Mouse (Mus musculus) liver, adult (tissue): ENCODE results near the gene Armcx4.

Experiments
- GATA4 ChIP-seq: IDR thresholded peaks from 2 replicates; pipeline ENCODE4 v1.6.1; 2014; ENCODE audit warnings: mild to moderate bottlenecking, low read length; ENCODE audit not compliant: insufficient replicate concordance

Gene Armcx4

DNA sequence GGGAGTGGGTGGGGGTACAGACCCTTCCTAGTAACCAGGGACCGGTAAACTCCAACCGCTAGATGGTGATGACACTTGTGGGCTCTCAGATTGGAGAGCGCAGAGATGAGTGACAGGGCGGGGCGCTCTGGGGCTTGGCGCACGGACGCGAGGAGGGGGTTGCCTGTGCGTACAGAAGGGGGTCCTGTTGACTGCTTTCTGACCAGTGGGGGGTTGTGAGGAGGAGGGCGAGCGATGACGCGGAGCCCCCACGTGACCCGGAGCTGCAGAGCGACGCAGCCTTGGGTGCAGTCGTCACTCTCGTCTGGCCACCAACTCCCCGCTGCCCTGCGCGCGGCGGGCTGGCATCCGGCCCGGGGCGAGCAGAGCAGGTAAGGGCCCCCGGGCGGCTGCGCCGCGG lies at the start of gene Armcx4:
Armcx4 (plus strand) TSS at position 253 of the 400 bp plus-strand sequence.
- TF ChIP-seq GATA4: no peak

DNA sequence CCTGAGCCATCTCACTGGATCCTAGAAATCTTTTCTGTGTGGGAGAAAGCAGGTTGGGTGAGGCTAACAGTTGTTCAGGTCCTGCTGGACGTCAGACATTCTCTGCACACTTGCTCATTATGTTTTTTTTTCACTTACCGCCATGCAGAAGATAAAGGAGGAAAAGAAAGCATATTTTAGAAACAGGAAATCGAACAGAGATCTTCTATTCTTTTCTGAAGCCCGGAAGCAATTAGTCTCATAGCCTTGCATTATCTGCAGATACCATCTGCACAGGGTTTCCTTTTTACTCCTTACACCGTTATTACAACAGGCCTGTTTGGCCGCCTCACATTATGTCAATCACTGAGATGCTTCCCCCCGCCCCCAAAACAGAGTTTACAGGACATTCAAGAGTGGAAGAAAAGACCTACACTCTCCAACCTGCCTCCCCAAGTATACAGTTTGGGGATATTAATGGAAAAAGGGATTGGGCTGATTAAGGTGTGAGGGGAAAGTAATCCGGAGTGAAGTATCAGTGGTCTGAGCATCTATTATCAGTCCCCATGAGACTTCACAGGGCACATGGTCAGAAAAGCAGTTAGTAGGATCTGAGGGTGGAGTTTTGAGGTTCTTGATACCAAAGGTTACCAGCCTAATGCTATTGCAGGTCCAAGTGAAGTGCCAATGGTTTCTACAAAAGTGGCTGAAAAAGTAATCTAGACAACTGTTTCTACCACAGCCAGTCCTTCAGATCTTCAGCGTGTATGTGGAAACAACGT lies 45.1 kb upstream of the Armcx4 start:
- TF ChIP-seq GATA4: peak; percentile 52; the same call in 1 of the 2 replicates

DNA sequence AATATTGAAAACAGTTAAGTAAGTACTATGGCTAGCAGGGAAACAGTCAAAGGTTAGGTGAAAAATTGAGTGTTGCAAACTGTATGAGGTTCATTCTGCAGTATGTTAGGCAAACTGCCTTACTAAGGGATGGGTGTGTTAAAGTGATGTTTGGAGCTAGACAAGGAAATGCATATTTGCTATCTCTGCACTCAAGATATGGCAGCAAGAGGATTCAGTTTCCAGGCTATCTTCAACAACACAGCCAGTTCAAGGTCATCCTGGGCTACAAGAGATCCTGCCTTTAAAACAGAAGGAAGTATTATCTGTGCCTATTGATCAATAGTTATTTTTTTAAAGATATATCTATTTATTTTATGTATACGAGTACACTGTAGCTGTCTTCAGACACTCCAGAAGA lies 40.0 kb upstream of the Armcx4 start:
- peak; percentile 43; the same call in 1 of the 2 replicates for TF ChIP-seq GATA4

DNA sequence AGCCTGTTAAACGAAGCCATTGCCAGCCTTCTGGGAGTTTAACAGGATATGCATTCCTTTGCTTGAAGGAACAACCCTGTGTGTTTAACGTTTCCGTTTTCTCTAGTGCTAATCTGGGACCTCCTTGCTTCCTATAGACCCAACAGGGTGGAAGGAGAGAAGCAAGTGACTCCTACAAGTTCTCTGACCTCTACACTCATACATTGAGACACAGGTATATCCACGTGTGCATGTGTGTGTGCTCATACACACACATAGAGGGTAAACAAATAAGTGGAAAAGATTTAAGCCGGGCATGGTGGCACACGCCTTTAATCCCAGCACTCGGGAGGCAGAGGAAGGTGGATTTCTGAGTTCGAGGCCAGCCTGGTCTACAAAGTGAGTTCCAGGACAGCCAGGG lies 38.9 kb upstream of the Armcx4 start:
- no peak for TF ChIP-seq GATA4

DNA sequence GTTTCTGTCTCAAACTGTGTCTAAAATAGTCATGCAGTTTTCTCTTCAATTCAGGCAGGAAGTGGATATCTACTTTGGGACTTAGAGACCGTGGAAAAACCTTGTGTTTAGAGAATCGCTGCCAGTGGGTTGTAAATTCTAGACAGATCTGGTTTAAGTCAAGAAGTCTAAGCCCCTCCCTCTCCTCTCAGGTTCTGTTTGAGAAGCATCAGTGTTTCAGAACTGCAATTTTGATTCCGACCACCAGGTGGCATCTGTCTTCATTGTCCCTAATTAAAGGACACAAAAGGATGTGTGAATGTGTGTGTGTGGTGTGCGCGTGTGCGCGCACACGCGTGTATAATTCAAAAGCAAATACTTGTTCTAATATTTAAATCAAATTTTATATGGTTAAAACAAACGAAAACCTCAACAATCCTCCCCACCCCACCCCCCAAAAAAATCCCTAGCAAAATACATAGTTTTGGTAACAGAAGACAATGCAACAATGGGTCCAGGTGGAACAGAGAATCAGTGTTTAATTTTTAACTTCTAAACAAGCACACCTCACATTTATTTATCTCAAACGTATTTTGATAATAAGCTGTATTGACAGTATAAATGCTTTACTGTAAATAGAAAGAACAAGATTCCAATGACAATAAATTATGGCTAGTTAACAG lies 38.2 kb upstream of the Armcx4 start:
- no peak for TF ChIP-seq GATA4

DNA sequence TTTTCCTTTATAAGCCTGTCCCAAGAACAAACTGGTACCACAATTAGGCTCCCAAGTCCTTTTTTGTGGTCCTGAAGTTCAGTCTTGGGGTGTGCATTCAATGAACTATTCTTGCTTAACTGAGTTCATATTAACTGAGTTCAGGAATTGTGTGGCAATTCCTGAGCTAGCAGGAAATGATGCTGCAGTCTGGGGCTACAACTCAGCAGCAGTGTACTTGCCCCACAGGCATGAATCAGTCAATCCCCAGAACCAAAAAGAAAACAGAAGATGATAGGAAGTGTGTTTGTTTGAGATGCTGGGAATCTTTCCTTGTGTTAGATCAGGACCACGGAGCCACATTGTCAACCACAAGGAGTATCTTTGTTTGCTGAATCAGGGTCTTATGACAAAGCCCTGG lies 34.3 kb upstream of the Armcx4 start:
- no peak for TF ChIP-seq GATA4

DNA sequence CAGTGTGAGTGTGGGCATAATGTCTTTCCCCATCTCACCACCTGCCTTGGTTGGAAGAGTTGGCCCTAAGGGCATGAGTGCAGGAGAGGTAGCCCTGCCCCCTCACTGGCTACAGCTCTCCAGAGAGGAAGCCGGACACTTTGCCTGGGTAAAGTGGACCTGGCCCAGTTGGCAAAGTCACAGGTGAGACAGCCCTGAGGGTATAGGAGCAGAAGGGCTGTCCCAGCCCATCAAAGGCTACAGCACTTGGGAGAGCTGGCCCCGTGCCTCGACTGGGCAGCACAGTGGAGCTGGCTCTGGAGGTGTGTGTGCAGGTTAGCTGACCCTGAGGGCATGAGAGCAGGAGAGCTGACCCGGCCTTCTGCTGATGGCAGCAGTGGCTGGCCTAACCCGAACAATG lies 24.7 kb upstream of the Armcx4 start:
- TF ChIP-seq GATA4: no peak

DNA sequence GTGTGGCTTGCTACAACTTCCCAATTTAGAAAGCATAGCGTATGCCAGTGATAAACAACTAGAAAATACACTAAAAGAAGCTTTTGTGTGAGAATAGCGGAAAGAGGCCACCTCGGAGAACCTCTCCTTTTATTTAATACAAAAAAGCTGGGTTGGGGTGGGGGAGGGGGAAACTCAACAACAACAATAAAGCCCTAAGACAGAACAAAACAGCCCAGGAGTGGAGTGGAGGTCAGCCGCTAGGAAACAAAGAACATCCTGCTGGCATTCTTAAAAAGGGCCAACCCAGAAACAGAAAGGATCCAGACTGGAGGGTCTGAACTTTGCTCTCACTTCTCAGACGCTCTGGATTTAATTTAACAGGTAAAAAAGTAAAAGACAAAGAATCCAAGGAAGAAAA lies 11.3 kb upstream of the Armcx4 start:
- TF ChIP-seq GATA4: no peak

DNA sequence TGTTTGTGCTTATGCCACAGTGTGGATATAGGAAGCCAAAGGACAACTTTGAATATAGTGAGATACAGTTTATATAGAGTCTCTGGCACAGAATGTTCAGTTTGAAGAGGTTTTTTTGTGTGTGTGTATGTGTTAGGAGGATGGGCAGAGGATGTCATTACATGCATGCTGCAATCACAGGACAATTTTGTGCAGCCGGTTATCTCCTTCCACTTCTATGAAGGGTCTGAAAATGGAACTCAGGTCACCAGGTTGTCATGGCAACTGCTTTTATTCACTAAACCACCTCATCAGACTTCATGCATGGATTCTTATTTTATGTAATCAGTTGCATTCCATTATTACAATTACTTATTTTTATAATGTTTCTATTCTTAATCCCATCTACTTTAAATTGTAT lies 10.4 kb upstream of the Armcx4 start:
- no peak for TF ChIP-seq GATA4

DNA sequence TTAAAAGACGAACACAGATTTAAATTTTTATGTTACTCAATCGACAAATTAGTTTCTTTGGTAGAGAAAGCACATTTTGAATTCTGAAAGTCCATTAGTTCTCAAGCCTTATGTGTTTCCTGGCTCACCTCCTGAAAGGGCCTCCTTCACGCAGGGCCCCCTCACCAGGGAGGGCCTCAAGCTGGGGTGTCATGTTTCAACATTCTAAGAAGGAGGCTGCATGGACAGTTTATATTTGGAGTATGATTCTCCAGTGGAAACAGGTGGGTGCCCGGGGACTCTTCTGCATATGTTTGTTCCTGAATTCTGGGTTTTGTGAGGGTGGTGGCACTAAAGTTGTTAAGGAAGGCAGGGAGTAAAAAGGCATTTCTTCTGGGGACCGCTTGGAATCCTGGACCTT lies 1.4 kb upstream of the Armcx4 start:
- no peak for TF ChIP-seq GATA4

DNA sequence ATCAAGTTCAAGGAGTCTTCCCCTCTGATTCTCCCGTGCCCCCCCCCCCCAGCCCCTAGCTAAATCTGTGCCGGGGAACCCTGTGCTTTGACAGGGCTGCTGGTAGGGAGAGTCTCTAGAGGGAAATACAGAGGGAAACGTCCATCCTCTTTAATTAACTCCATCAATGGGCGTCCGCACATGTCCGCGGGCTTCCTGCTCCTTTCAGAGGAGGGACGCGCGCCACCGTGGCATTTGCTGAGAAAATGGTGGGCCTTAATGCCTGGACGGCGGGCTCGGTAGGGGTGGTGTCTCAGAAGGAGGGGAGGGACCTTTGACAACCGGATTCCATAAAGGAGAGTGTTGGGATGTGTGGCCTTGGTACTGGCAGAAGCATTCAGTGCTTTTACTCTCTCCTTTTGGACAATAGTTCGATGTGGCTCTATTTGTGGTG lies 436 bp downstream of the Armcx4 start:
- TF ChIP-seq GATA4: no peak

DNA sequence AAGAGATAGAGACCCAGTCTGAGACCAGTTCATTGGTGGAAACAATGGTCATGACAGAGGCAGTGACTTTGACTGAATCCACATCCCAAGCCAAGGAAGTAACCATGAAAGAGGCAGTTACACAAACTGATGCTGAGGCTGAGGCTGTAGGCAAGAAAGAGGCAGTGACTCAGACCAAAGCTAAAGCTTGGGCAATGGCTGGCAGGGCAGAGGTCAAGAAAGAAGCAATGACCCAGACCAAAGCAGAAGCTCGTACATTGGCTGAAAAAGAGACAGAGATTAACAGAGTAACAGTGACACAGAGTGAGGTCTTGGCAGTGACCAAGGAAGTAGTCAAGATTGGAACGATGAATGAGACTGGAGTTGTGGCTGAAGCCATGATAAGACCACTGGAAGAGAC lies 3.4 kb downstream of the Armcx4 start:
- no peak for TF ChIP-seq GATA4

DNA sequence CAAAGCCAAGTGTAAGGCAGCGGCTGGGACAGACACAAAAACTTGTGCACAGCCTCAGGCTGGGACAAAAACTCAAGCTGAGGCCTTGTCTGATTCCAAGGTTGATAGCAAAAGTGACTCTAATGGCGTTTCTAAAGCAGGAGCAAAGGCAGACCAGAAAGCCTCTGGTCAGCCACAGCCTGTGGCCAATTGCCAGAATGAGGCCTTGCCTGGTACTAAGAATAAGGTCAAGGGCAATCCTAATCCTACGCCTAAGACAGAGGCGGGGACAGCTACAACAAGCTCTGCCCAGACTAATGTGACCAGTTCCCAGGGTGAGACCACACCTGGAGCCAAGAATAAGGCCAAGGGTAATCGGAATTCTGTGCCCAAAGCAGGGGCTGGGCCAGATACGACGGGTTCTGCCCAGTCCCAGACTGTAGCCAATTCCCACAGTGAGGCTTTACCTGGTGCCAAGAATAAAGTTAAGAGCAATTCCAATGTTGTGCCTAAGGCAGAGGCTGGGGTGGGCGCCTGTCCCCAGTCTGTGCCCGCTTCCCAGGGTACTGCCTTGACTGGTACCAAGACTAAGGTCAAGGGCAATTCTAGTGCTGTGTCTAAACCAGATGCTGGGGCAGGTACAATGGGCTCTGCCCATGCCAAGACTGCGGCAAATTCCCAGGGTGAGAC lies 4.7 kb downstream of the Armcx4 start:
- TF ChIP-seq GATA4: no peak

DNA sequence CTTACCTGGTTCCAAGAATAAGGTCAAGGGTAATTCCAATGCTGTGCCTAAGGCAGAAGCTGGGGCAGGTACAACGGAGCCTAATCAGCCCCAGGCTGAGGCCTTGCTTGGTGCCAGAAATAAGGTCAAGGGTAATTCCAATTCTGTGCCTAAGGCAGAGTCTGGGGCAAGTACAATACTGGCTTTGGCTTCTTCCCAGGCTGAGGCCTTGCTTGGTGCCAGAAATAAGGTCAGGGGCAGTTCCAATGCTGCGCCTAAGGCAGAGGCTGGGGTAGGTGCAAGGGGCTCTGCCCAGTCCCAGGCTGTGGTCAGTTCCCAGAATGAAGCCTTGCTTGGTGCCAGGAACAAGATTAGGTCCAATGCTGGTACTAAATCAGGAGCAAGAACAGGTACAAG lies 5.2 kb downstream of the Armcx4 start:
- TF ChIP-seq GATA4: no peak

DNA sequence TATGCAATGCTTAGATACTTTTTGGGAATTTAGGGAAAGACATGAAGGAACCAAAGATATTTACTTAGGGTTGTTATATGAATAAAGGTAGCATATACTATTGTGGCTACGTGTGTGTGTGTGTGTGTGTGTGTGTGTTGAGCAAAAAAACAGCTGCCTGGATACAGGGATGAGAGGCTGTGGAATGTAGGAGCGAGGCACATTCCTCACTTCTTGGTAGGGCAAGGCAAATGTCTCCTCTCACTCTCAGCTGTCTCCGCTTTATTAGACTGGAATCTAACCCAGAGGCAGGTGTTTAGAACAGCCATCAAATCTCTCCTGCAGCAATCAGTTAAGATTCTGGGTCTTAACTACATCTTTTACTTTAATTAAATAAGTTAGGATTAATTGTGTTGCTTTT lies 30.5 kb downstream of the Armcx4 start:
- no peak for TF ChIP-seq GATA4

DNA sequence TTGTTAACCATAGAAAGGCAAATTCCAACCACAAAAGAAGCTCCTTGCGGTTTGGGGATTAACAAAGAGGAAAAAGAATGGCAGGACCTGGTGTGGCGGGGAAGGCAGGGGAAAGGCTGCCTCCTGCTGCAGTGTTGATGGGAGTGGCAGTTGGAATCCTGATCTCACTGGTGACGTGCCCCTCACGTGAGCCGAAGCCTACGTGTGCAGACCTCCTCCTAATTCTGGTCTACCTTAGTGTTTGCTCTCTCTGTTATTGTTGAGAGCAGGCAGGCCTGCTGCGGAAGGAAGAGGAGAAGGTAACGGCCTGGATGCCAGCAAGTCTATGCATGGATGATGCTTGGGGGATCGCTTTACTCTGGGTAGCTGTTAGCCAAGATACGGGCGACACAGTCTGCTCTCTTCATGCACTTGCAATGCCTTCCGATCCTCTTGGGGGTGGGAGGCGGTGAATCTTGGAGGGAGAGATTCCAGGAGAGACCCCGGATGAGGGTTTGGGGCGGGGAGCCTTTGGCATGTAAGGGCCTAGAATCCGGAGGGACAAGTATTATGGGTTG lies 31.5 kb downstream of the Armcx4 start, which contains the start of gene Armcx1:
Armcx1 (plus strand) TSS at position 212 of the 557 bp plus-strand sequence.
- TF ChIP-seq GATA4: no peak
